Mouse (Mus musculus): ENCODE results near the gene Hc.
A peak's percentile ranks its signal among the peaks of the same experiment; 100 is the strongest.

Hc gene

DNA sequence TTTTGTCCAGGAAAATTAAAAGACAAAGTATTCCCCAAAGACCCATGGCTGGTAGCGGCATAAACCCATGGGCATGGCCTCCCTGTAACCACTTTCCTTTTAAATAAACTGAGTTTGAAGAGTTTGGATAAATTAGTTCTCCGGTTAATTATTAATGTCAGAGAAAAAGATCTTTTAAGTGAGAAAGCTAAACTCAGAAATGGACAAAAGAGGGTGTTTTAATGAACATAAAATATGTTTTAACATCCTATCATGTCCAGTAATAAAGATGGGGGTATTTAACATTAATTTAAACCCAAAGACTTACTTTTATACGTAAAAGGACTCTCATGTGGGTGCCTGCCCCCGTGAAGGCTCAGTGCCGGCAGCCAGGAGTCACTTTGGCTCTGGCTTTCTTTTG lies at the start of gene Hc:
Gene Hc, minus strand, starts transcription at position 101 of the 400 bp plus-strand sequence.
- no peak for DNase-seq (ENCODE audit: low read depth, low spot score)

GRCm38 (mm10) chr2:35110521-35110920 lies 49.3 kb upstream of the Hc start:
- DNase-seq (ENCODE audit: low read depth, low spot score): peak; percentile 59

DNA sequence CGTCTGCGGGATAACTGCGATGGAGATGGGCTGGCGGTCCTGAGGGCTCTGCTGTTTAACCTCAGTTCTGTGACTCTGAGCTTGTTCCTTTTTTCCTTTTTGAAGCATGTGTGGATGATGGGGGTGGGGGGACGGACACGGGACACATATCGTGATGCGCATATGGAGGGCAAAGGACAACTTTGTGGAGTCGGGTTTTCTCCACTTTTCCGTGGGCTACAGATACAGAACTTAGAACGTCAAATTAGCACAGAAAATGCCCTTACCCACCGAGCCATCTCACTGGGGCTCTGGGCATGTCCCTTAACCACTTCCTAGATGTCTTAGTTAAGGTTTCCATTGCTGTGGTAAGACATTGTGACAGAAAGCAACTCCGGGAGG lies 48.7 kb upstream of the Hc start:
- peak; percentile 80 for DNase-seq (ENCODE audit: low read depth, low spot score)

- DNase-seq (ENCODE audit: low read depth, low spot score): peak; percentile 95
These were observed 48.1 kb upstream of the Hc start, which contains the start of gene Cntrl for GRCm38 (mm10) chr2:35109141-35109923. Gene Cntrl, plus strand, starts transcription at chr2:35109492.

GRCm38 (mm10) chr2:35108712-35109111 lies 47.5 kb upstream of the Hc start:
- DNase-seq (ENCODE audit: low read depth, low spot score): peak; percentile 82

GRCm38 (mm10) chr2:35107984-35108635 lies 46.9 kb upstream of the Hc start:
- DNase-seq (ENCODE audit: low read depth, low spot score): peak; percentile 57

DNA sequence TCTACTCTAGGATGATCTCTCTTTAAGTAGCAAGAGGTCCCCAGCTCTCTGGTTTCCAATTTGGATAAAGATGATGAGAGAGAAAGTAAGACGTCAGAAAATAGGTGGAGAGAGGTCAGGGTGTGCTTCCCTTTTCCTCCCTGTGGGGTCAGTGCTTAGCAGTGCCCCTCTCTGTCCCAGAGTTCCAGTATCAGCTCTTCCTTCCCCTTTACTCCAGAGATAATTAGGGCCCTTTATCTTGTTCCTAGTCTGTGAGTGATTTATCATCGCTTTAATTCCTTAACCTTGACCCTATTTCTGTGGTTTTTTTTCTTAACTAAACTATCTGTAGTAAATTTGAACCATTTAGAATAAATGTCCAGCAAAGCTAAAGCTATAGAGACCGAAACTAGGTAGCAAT lies 43.6 kb upstream of the Hc start:
- no peak for DNase-seq (ENCODE audit: low read depth, low spot score)

DNA sequence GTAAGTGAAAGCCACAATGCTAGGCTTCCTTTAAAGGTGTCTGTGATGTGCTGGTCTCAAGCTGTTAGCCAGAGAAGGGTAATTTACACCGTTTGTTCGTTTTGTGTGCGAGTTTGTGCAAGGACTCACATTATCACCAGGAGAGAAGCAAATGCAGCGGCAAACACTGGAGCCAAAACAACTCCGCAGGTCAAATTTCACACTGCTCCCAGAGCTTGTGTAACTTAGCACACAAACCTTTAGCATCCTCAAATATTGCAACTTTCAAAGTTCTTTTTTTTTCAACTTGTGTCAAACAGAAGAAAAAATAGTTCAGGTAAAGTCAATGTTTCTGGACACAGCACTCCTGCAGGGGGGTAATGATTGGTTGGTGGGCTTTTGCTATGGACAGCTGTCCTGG lies 42.3 kb upstream of the Hc start:
- DNase-seq (ENCODE audit: low read depth, low spot score): no peak

GRCm38 (mm10) chr2:35102777-35103176 lies 41.5 kb upstream of the Hc start:
- DNase-seq (ENCODE audit: low read depth, low spot score): no peak

DNA sequence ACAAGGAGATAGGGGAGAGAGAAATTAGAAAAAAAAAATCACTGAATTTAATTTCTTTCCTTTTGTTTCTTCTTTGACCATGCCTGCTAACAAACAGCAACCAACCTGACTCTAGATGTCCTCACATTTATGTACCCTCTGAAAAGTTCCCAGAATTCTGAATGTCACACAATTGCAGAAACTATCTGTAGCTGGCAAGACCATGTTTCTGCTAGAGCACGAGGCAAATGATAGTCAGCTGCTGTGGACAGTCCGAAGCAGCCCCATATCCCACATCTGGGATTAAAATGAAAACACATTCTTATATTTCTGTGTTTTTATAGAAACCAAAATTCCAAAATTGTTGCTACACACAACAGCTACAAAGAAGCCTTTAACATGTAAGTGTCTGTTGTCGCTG lies 40.2 kb upstream of the Hc start, which contains the start of gene AI182371:
Gene AI182371, minus strand, starts transcription at position 101 of the 400 bp plus-strand sequence.
- DNase-seq (ENCODE audit: low read depth, low spot score): no peak

DNA sequence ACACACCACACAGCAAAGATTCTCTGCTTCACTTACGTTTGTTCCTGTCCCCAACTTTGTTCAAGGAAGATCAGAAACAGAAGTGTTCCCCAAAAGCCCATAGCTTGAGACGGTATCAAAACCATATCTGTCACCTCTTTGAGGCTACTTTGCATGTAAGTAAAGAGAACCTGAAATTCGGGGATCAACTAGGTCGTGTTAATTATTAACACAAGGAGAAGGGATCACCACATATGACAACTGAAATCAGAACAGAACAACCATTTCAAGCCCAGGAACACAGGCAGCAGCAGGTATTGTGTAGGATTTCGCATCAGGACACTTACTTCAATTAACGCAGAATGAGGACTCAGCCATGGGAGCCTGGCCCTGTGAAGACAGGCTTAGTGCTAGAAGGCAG lies 39.3 kb upstream of the Hc start:
- no peak for DNase-seq (ENCODE audit: low read depth, low spot score)

- DNase-seq (ENCODE audit: low read depth, low spot score): no peak
These were observed 26.2 kb upstream of the Hc start for GRCm38 (mm10) chr2:35087418-35087817.

DNA sequence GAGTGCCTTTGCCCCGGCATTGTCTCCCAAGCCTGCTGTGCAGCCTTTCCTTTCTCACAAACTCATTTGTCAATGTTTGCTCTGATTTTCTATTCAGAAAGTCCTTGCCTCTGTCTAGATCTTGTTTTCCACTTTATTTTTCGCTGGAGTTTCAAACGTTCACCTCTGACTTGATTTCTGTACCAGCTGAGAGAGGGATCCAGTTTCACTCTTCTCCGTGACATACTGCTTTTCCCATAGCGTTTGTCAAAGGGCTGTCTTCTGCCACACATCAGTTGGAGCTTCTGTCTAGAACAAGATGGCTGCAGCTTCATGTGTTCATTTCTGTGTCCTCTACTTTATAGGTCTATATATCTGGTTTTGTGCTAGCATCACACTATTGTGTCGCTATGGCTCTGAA lies 17.9 kb upstream of the Hc start:
- DNase-seq (ENCODE audit: low read depth, low spot score): no peak

DNA sequence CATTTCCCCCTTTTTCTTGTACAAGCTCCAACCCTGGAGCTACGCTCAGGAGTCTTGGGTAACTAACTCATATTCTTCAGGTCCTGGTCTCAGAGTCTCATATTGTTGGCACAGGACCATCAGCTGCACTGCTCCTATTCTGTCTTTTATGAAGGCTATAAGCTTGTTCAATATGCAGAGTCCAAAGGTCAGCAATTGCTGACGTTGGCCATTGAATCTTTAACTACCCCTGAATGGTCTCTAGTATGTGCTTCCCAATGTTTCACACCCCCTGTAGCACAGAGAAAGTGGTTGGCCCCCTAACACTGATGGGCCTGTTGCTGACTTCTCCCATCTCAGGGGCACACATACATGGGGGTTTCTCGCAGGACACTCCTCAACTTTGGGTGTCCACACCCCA lies 13.1 kb upstream of the Hc start:
- no peak for DNase-seq (ENCODE audit: low read depth, low spot score)

DNA sequence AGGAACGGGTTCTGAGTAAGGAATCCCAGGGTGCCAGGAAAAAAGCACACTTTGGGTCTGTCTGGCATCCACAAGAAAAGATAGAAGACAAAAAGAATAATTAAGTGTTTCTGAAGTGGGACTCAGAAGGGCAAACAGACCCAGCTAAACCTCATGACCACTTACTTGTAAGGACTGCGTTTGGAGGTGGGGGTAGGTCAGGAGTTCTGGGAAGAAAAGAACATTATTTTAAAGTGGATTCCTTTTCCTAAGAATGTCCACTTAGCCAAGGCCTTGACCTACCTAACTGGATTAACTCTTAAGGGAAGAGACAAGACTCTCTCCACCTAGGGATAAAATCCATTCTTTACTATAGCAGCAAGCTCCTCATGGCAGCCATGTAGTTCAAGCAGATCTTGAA lies 11.3 kb upstream of the Hc start:
- DNase-seq (ENCODE audit: low read depth, low spot score): no peak

GRCm38 (mm10) chr2:35070275-35070674 lies 9.0 kb upstream of the Hc start:
- DNase-seq (ENCODE audit: low read depth, low spot score): no peak

GRCm38 (mm10) chr2:35069124-35069523 lies 7.9 kb upstream of the Hc start:
- no peak for DNase-seq (ENCODE audit: low read depth, low spot score)

GRCm38 (mm10) chr2:35067117-35067516 lies 5.9 kb upstream of the Hc start:
- no peak for DNase-seq (ENCODE audit: low read depth, low spot score)

GRCm38 (mm10) chr2:35066525-35067082 lies 5.4 kb upstream of the Hc start:
- no peak for DNase-seq (ENCODE audit: low read depth, low spot score)

GRCm38 (mm10) chr2:35063333-35064030 lies 2.2 kb upstream of the Hc start:
- DNase-seq (ENCODE audit: low read depth, low spot score): no peak

GRCm38 (mm10) chr2:35060897-35061296 lies 341 bp downstream of the Hc start:
- DNase-seq (ENCODE audit: low read depth, low spot score): no peak

GRCm38 (mm10) chr2:35060256-35060655 lies 982 bp downstream of the Hc start:
- DNase-seq (ENCODE audit: low read depth, low spot score): no peak
